Mouse (Mus musculus): ENCODE results near the gene Tead3.

Tead3 gene

DNA sequence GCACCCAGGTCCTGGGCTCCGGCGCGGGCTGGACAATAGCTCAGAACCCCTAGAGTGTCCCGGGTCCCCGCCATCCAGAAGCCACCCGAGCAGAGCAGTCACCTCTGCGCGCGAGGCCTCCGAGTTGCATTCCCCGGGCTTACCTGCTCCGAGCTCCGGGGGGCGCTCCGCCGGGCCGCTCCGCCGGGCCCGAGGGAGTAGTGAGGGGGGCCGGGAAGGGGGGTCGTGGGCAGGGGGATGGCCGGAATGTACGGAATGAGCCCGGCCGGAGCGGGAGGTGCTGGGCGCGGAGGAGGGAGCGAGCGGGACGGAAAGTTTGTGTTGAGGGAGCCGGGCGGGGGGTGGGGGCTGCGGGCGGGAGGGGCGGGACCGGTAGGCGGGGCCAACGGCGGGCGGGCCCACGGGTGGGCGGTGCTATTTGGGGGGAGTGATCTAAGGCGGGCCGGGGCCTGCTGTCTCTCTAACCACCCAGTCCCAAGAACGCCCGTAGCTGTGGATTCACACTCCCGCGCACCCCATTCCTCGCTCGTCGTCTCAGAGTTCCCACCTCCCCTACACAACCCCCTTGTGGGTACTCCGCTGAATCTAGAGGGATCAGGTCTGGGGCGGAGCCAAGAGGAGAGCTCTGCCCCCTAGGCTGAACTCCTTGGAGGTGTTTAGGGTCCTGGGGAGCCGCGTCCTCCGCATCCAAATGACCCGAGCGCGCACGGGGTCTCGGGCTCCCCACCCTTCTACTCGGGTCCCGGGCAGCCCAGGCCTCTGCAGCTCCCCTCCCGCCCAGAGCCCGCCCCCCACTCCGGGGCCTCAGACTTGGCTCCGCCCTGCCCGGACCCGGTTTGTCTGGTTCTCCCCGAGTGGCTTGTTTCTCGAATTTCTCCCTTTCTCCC lies at the start of gene Tead3:
Tead3 (minus strand) TSS at position 352 of the 887 bp plus-strand sequence.
- DNase-seq (ENCODE audit: low spot score in 2 of 2): peak; percentile 50 to 66

DNA sequence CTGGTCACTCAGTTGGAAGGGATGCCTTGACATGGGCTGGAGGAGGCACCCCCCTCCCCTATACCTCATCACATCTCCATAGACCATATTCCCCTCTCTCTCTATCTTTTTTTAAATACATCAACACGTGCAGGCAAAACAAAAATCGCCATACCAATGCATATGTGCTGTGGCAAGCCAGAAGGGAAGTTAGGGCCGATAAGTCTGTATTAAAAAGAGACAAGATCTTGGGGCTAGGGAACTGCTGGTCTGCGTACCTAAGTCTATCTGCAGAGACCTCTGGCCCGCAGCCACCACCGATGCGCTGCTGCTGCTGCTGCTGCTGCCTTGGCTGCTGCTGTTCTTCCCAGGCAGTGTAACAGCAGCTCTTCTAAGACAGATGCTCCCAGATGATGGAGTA lies 44.4 kb upstream of the Tead3 start:
- no peak for DNase-seq (ENCODE audit: low spot score in 2 of 2)

DNA sequence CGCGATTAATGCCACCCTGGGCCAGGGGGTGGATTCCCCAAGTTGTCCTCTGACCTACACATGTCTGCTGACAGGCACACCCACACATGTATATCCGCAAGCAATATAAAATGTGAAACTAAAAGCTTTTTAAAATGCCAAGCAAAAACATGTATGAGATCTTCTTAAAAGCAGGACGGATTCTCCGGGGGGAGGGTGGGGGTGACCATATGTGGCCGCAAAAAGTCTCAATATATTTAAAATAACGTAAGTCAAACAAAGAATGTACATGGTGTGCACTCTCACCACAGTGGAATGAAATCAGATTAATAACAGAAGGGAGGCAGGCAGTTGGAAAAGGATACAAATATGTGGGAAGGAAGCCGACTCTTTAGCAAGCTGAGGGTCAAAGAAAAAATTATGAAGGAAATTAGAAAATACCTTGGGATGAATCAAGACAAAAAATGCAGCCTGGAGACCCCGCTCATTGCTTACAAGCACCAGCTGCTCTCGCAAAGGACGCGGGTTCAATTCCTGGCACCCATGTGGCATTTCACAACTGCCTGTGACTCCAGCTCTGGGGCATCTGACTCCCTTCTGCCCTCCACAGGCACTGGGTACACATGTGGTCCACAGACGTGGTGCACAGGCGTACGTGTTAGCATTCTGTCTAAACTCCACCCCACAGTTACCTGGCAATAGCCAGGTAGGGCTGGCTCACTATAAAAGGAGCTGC lies 43.6 kb upstream of the Tead3 start:
- no peak for DNase-seq (ENCODE audit: low spot score in 2 of 2)

DNA sequence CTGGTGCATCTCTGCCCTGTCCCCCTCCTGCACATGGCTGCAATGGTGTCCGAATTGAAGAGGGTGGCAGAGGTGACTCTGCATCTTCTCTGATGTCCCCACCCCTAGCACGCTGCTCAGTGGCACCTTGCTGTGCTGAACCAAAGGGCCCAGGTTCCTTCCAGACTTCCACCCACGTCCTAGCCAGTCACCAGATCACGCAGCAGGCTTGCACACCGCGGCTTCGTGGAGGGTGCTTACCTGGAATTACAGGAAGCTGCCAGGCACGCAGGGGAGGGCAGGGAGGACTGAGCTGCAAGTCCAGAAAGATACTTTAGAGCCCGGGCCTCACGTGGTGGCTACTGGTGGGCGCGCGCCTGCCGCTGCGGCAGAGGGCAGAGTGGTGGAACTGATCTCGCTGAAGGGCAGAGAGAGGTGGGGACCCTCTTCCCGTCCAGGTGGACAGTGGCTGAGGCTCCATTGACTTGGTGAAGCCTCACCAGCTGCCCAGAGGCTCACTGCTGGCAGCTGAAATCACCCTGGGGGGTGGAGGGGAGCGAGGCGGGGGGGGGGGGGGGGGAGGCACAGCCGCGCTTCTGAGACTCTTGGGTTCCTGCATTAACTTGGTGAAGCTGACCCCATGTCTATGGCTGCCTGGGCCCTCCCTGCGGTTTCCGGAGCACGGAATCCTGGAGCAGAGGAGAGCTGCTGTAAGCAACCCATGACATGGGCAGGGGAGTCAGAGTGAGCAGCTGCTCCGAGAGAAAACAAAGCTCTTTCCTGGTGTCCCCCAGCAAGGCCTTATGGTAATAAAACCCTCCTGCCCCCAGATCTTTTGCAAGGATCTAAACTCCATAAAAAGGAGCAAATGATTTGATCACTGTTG lies 41.2 kb upstream of the Tead3 start:
- no peak for DNase-seq (ENCODE audit: low spot score in 2 of 2)

DNA sequence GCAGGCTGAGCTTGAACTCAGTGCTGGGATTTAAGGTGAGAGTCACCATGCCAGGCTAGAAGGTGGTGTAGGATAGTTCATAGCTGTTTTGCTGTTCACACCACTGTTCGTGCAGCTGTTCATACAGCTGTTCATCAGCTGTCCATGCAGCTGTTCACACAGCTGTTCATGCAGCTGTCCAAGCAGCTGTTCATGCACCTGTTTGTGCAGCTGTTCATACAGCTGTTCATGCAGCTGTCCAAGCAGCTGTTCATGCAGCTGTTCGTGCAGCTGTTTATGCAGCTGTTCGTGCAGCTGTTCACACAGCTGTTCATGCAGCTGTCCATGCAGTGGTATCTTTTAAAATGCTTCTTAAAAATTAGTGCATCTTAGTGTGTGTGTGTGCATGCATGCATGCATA lies 37.9 kb upstream of the Tead3 start:
- DNase-seq (ENCODE audit: low spot score in 2 of 2): no peak

DNA sequence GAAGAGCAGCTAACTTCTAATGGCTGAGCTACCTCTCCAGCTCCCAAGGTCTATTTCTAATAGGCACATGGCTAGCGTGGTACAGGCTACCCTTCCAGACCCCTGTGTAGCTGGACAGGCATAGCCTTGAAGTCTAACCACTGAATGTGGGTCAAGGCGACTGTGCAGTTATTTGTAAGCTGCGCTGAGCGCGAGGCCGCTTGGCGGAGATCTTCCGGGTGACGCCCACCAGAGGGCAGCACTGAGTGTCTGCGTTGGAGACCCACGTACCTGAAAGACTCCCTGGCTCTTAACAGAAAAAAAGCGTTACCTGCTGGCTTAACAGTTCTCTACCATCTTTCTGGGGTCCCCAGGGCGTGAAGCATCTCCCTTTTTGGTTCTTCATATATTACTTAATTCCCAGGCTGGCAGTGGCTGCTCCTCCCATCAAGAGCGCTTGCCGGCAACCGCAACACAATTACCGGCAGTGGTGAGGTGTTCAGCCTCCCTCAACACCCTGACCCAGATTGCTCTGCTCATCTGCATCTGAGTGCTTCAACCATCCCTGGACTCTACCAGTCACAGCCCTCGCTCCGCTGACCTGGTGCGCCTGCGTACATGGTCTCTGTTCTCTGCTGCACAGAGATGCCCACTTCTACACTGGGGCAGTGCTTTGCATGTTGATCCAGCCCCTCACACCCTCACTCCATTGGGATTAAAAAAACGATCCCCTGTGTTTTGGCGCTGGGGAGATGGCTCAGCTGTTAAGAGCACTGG lies 35.7 kb upstream of the Tead3 start:
- DNase-seq (ENCODE audit: low spot score in 2 of 2): peak; percentile 77 to 87

DNA sequence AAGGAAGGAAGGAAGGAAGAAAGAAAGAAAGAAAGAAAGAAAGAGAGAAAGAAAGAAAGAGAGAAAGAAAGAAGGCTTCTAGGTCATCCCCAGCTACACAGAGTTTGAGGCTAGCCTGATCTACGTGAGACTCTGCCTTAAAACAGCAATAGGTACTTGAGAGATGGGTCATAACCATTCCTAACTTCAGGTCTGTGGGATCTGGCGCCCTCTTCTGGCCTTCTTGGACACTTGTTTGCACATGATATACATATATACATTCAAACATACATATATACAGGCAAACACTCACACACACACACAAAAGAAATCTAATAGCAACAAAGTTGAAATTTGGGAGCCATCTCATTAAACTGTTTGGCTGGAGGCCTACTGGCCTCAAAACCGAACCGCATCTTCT lies 33.7 kb upstream of the Tead3 start:
- DNase-seq (ENCODE audit: low spot score in 2 of 2): no peak

DNA sequence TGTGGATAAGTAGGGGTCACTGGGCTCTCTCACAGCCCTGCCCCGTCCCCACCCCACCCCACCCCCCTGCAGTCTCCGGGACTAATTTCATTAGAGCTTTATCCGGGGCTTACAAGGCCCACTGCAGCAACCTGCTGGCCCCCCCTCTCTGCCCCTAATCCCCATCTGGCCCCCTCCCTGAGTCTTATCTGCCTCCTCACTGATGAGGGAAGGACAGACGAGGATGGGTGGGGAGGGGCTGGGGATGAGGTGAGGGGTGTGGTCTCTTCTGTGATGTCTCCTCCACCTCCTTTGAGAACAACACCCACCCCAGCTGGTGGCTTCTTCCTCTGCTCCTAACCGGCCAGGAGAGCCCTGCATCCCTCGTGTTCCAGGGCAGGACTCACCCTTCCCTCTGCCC lies 29.6 kb upstream of the Tead3 start:
- DNase-seq (ENCODE audit: low spot score in 2 of 2): no peak

DNA sequence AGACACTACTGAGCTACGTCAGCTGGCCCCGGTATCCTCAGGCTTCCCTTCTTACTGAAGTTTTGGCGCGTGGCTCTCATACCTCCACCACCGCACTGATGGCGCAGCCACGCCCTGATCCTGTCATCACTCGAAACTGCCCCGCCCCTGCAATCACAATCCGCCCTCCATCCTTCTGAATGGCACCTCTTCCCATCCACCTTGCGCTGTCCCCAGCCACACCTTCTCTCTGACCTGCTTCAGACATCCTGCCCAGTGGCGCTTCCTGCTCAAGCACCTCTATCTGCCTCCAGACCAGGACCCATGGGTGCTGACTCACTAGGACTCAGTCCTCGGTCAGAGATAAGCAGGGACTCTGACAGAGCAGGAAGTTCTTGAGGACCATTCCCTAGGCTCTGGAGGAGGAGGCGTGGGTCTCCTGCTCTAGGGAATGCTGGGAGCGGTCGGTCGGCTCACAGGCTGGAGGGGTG lies 25.0 kb upstream of the Tead3 start:
- no peak for DNase-seq (ENCODE audit: low spot score in 2 of 2)

DNA sequence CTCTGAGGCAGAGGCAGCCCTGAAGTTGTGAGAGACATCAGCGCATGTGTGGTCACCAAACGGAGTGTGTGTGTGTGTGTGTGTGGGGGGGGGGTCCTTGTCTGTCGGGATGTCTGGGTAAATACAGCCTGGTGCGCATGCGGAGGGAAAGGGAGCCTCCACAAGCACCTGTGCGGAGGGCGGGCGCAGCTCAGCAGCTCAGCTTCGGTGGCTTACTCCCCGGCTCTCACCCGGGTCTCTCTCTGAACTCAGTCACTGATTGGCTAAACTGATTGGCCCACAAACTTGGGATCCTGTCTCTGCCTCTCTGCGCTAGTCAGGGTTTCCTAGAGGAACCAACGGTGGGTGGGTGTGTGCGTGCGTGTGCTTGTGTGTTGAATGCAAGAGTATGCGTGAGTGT lies 23.9 kb upstream of the Tead3 start:
- DNase-seq (ENCODE audit: low spot score in 2 of 2): no peak

DNA sequence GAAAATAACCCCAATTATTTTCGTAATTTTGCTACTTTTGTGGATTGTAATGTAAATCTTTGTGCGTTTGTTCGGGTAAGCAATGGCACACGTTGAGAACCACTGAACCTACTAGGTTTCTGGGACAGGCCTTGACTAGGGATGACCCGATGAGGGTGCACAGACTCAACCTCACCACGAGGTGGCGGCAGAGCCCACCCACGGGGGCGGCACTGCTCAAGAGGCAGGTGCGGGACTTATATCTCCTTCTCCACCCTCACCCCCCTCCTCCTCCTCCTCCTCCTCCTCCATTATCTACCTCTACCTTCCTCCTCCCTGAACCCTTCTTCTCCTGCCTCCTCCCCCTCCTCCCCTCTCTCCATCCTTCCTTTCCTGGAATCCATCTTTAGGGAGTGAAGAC lies 23.2 kb upstream of the Tead3 start:
- DNase-seq (ENCODE audit: low spot score in 2 of 2): peak in 1 of 2 experiments; percentile 47

DNA sequence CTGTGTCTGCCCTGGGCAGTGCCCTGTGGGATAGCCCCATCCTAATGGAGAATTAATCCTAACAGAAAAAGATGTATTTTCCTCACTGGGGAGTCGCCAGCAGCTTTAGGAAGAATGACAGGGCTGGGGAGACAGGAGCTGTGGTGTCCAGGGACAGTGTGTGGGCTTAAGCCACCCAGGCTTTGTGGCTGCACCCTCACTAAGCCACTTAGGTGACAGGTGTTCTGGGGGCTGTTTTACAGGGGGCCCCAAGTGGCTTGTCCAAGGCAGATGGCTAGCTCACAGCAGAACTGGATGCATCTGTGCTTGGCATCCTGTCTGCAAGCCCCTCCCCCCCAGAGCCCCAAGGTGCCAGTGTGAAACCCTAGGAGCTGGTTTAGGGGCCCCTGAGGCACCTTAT lies 21.3 kb upstream of the Tead3 start:
- no peak for DNase-seq (ENCODE audit: low spot score in 2 of 2)

DNA sequence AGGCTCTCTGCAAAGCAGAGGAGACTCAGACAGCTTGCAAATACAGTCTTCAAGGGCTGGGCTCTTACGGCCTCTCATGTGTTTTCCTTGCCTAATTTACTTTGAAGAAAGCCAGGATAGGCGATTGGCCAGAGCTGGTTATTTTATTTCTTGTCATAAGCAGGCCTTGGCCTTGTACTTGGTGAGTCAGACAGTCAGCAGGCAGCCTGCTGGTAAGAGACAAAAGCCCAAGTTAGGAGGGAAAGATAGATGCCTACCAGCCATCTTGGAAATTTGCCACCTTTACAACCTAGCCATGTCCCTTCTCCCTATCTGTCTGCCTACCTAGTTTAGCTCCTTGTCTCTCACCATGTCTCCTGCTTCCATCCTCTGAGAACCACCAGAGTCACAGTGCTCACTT lies 20.7 kb upstream of the Tead3 start:
- DNase-seq (ENCODE audit: low spot score in 2 of 2): no peak

DNA sequence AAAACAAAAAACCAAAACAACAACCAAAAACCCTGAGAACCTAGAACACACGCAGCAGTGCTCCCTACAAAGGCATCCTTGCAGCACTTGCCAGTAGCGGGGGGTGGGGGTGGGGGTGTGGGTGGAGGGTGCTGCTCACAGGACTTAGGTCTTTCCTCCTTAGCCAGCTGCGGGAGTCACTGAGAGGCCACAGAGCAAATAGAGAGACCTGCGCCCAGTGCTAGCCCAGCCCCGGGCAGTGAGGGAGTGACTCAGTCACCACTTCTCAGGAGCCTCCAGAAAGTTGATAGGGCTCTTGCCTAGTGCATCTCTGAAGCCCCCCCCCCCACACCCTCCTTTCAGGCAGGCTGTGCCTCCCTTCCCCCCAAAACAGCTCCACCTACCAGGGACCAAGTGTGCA lies 18.4 kb upstream of the Tead3 start:
- DNase-seq (ENCODE audit: low spot score in 2 of 2): no peak

DNA sequence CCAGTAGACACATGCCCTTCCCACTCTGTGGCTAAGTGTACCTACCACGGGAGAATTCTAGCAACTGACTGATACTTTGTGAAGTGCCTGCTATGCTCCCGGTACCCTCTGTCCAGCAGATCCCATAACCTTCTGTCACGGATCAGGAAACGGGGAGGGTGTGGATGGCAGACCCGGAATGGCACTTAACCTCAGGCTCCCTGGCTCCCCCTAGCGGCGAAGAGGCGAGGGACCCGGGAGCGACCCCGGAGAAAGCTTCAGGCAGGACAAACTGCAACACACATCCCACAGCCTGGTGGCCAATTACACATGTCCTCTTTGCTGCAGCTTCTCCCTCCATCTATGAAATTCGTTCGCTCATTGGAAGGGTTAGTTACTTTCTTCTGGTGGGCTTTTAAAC lies 17.8 kb upstream of the Tead3 start:
- DNase-seq (ENCODE audit: low spot score in 2 of 2): peak in 1 of 2 experiments; percentile 77

DNA sequence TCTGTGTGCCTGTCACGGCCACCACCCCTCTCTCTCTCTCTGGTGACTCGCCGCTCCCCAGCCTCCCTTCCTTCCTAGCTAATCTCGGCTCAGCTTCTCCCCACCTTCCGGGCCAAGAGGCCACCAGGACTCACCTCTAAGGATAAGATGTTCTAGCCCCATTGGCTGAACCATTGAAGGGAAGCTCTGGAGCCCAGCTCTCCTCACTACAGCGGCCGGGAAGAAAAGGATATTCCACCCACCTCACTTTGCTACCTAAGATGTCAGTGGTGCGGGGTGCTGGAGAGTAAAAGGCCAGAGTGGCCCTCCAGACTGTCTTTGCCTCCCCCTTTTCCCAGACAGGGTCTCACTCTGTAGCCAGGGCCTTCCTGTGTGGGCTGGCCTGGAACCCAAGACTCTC lies 14.5 kb upstream of the Tead3 start, which contains the start of gene Tulp1:
Tulp1 (minus strand) TSS at position 101 of the 400 bp plus-strand sequence.
- no peak for DNase-seq (ENCODE audit: low spot score in 2 of 2)

DNA sequence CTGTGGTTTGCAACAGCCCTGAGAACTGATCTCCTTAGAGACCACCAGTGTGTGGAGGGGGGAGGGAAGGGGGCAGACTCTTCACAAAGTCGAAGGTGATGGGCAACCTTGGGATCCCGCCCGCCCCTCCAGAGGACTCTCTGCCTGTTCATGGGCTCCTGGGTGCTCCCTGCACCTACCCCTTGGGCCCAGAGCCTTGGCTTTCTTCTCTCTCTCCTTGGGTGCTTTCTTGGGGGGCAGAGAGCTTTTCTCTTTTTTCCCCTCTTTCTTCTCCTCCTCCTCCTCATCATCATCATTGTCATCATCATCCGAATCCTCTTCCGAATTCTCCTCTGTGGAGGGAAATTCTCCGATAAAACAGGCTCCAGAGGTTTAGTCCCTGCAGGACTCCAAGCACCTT lies 12.9 kb upstream of the Tead3 start:
- DNase-seq (ENCODE audit: low spot score in 2 of 2): no peak

DNA sequence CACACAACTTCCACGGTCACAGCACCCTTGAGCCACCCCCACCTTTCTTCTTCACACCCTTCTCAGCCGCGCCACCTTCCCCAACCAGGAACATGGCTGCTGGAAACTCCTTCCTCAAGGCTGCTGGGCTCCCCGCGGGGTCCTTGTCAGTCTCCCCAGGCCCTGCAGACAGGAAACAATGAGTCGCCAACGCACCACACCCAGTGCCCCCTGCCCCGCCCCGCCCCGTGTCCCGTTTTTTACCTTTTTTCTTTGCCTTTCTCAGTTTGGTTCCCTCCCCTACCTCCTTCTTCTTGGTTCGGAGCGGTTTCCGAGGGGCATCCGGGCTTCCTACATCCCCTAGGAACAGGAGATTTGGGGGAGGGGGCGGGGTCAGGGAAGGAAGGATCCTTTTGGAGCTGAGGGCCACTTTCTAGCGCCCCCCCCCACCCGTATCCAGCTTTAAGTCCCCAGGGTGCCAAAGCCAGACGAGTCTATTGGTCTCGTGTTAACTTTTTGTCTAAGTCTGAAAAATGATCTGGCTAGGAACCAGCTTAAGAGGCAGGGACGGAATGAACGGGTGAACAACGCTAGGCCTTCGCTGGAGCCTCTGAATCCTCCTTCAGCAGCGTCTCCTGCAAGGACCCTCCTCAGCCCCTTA lies 12.2 kb upstream of the Tead3 start:
- DNase-seq (ENCODE audit: low spot score in 2 of 2): no peak

DNA sequence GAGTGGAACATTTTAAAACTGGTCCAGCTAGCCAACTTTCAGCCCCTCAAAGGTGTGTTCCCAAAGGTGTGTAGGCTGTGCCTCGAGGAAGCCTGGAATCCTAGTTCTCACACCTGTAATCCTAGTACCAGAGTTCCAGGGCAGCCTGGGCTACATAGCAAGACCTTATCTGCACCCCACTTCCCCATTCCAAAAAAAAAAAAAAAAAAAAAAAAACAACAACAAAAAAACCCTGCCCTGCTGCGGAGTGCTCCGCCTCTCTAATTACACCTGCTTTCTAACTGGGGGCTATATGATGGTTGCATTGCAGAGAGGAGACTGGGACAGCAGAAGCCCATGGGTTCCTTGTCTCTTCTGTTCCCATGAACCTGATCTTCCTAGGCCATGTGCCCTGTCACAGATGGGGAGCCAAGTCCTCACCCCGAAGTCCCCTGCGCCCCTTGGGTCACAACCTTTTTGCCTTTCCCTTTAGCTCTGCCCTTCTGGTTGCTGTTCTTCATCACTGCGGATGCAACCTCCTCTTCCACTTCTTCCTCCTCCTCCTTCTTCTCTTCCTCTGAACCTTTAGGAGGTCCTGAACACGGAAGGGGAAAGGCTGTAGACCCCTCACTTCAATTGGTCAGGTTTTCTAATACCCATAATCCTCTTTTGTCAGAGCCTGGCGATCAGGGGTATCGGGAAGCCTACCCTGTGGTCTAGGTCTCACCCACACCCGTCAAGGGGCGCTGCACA lies 11.5 kb upstream of the Tead3 start:
- DNase-seq (ENCODE audit: low spot score in 2 of 2): no peak
